Mouse (Mus musculus) kidney, postnatal 0 days (tissue): ENCODE results near the gene Fam184b. TPM values are rescaled to one million over a fixed set of nuclear protein-coding genes. Genes with fewer than 3 reads are reported as not detected.

Experiments used
- ATAC-seq: fragments of 200-750 bp; cut with Nextera tagmentation; replicated peaks from 2 replicates; pipeline ENCODE4 v1.8.0; 2017; ENCODE audit warnings: low read depth, moderate number of reproducible peaks, moderate TSS enrichment, moderate library complexity; ENCODE audit not compliant: low FRiP score
- DNase-seq: peaks from one replicate; pipeline ENCODE4 v3.0.0-alpha.2; 2016; ENCODE audit warnings: low spot score
- H3K27ac ChIP-seq: fragments of 300-500 bp; sonication (generic); 2 replicates; pipeline ENCODE4 v1.5.1; 2014; ENCODE audit warnings: mild to moderate bottlenecking
- H3K27me3 ChIP-seq: fragments of 300-500 bp; sonication (generic); 2 replicates; pipeline ENCODE4 v1.6.1; 2014; ENCODE audit warnings: low read length, mixed read lengths; ENCODE audit not compliant: insufficient read depth
- H3K36me3 ChIP-seq: fragments of 300-500 bp; sonication (generic); 2 replicates; pipeline ENCODE4 v1.6.1; 2014; ENCODE audit warnings: low read length, mixed read lengths; ENCODE audit not compliant: insufficient read depth
- H3K4me1 ChIP-seq: fragments of 300-500 bp; sonication (generic); replicated peaks from 2 replicates; pipeline ENCODE4 v1.6.1; 2014; ENCODE audit warnings: antibody characterized with exemption, low read length, mixed read lengths; ENCODE audit not compliant: insufficient read depth
- H3K4me2 ChIP-seq: fragments of 300-500 bp; sonication (generic); 2 replicates; pipeline ENCODE4 v1.6.1; 2014; ENCODE audit warnings: mild to moderate bottlenecking, low read length, moderate library complexity, mixed read lengths
- H3K4me3 ChIP-seq: fragments of 300-500 bp; sonication (generic); replicated peaks from 2 replicates; pipeline ENCODE4 v1.5.1; 2014; ENCODE audit warnings: low read depth, low read length
- H3K9ac ChIP-seq: fragments of 300-500 bp; sonication (generic); 2 replicates; pipeline ENCODE4 v1.6.1; 2014; ENCODE audit warnings: low read depth, low read length
- H3K9me3 ChIP-seq: fragments of 300-500 bp; sonication (generic); replicated peaks from 2 replicates; pipeline ENCODE4 v1.6.1; 2016; ENCODE audit warnings: low read length, inconsistent platforms, mixed read lengths
- CTCF ChIP-seq: IDR thresholded peaks from 2 replicates; pipeline ENCODE4 v1.5.1; 2016; ENCODE audit warnings: antibody characterized with exemption, low read depth, mild to moderate bottlenecking, moderate library complexity
- WGBS: fragments of 180-500 bp; shearing (Covaris S2); extraction: QIAGEN DNeasy Blood & Tissue Kit; methylation state at CpG from one replicate; pipeline ENCODE4 v1.1.7; 2014; 5-methylcytosine and 5-hydroxymethylcytosine counted together
- polyA plus RNA-seq: library from polyadenylated mRNA; unstranded; fragments of >200 nt; fragmentation: Nextera tagmentation; extraction: Ambion mirVana; gene quantifications from 2 replicates; pipeline ENCODE4 v1.2.1, GENCODE M21; 2015

Gene Fam184b
- polyA plus RNA-seq, 1 experiment from 2014 or later, result 2.6 TPM

GRCm38 (mm10) chr5:45481125-45481524, 158.3 kb downstream of the Fam184b start:
- no peak overlapping the region for H3K4me3 ChIP-seq
- H3K9ac ChIP-seq, result no peak overlapping the region
- ATAC-seq (no peak), DNase-seq (no peak)
- H3K27ac ChIP-seq, result no peak overlapping the region
- no peaks in the 10 kb centered on the region for H3K27me3 ChIP-seq
- 91% methylated on average over 2 of the region's 2 CpGs for WGBS
- H3K4me1 ChIP-seq, result no peaks in the 10 kb centered on the region
- H3K36me3 ChIP-seq, result no peaks in the 10 kb centered on the region
- H3K4me2 ChIP-seq, result no peak overlapping the region
- no peak for TF ChIP-seq CTCF
- no peaks in the 10 kb centered on the region for H3K9me3 ChIP-seq

DNA sequence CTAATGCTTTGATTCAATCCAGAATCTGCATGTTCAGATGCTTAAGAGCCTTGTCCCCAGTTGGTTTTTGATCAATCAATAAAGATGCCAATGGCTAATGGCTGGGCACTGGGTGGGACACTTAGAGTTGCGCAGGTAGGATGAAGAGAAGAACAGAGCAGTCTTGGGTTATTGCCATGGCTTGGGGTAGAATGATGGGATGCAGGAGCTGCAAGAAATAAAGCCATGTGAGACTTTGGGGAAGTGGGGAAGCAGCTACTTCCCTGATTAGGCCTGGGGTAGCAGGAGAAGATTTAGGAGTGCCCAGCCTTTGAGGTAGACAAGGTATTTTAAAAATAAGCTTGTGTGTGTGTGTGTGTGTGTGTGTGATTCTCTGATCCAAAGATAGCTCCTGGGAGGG, 159.3 kb downstream of the Fam184b start:
- Histone ChIP-seq H3K9ac (no peak overlapping the region), H3K4me3 (no peak overlapping the region), H3K4me2 (no peak overlapping the region), H3K36me3 (no peaks in the 10 kb centered on the region), H3K9me3 (no peaks in the 10 kb centered on the region), H3K27ac (no peak overlapping the region), H3K4me1 (no peaks in the 10 kb centered on the region), H3K27me3 (no peaks in the 10 kb centered on the region)
- no peak for TF ChIP-seq CTCF
- DNase-seq (no peak), ATAC-seq (no peak)
- WGBS, result 92% methylated on average over 1 of the region's 1 CpGs

Other genes starting within 250 kb of the Fam184b start
- gene Qdpr, start 189.4 kb downstream of the Fam184b start, polyA plus RNA-seq, result 297 and 318 TPM in 2 replicates
- not detected in 2 replicates for gene Clrn2, start 185.9 kb downstream of the Fam184b start, polyA plus RNA-seq
- 99.7 and 114 TPM in 2 replicates for gene Lap3, start 146.2 kb downstream of the Fam184b start, polyA plus RNA-seq
- 333 and 339 TPM in 2 replicates for gene Med28, start 119.4 kb downstream of the Fam184b start, polyA plus RNA-seq
- gene Ncapg, start 30.3 kb upstream of the Fam184b start, polyA plus RNA-seq, result 21.8 and 24.7 TPM in 2 replicates
- 20.3 and 23.1 TPM in 2 replicates for gene Lcorl, start 218.0 kb upstream of the Fam184b start, polyA plus RNA-seq